Mouse (Mus musculus) T-cell, adult 2 months (primary cell): ENCODE data around the gene Hyal2.

ENCODE experiments used
- DNase-seq: peaks from one replicate; pipeline ENCODE4 v3.0.0; 2022; ENCODE audit warnings: low spot score

The Hyal2 gene

DNA sequence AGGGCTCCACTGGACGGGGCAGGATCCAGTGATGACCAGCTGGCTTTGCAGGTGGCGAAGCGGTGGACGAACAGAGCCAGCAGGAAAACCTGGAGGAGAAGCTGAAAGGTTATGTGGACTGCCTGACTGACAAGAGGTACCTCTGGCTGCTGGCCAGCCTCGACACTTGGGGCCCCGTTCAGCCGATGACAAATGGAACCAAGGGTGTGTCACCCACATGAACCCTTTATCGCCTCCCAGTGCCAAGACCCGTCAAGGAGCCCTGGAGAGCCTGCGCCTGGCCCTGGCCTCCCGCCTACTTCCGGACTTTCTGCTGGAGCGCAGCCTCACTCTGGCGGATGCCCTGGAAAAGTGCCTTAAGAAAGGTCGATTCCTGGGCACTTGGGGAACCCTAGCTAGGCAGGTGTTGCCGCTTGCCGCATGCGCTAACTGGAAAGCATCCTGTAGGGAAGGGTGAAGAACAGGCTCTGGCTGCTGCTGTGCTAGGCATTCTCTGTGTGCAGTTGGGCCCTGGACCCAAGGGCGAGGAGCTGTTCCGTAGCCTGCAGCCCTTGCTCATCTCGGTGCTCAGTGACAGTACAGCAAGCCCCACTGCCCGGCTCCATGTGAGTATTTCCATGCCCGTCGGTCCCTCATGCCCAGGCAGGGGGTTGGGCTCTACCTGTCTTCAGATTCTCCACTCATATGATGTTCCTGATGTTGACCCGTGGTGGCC lies 22.5 kb downstream of the Hyal2 start:
- no peak for DNase-seq

DNA sequence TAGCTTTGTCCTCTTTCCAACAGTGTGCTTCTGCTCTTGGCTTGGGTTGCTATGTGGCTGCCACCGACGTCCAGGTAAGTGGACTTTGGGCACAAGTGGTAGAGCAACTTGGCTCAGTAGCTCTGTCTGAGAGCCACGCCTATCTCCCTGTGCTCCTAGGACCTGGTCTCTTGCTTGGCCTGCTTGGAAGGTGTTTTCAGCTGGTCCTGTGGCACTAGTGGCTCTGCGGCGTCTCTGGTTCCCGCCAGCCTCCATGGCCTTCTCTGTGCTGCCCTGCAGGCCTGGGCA lies 23.0 kb downstream of the Hyal2 start:
- no peak for DNase-seq

DNA sequence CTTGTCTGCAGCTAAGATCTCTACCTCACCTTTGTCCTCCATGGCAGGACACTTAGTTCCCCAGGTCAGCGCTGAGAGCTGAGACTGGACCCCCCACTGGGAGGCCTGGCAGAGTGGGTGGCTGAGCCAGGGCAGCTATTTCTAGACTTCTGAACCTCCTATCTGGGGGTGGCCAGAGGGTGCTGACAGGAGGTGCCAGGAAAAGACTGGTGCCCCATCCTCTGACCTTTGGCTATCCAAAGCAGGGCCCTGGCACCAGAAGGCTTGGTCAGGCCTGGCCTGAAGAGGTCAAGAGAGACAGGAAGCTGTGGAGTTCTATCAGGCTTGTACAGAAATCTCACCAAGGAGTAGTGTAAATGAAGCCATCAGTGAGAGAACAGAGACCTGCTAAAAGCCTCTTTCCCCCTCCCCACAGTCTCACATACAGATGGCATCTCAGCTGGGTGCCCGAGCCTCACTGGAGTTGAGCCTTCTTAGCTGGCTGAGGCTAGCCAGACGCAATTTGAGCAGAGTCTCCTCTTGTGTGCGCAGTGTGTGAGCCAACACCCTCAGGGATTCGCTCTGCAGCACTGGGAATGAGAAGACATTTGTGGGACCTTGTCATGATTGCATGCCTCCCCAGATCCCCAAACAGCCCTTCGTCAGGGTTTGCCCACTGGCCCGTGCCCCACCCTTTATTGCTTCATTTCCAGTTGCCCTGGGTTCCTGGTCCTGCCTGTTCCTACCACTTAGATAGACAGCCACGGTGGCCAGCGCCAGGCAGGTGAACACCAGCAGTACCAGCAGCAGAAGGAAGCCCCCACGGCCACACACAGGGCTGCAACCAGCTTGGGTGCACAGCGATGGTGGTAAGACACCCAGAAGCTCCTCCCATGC lies 25.6 kb downstream of the Hyal2 start:
- no peak for DNase-seq

GRCm38 (mm10) chr9:107594281-107595062 lies 26.7 kb downstream of the Hyal2 start:
- no peak for DNase-seq

- no peak for DNase-seq
Observed at GRCm38 (mm10) chr9:107596619-107597569, 29.1 kb downstream of the Hyal2 start.

DNA sequence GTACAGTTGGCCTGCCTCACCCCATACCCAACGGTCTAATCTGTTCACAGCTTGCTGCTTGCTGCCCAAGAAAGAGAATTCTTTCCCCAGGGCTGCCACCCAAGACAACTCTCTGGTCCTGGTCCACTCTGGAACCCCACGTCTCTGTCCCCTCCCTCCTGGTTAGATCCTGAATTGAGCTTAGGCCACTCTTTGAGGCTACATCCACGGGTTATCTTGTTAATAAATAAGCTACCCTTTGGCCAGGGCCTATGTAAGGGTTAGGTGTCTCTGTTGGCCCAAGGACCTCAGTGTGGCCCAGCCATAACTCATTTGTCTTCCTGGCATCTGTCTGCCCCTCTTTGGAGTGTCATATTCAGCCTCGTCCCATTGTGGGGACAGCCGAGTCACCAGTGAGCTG lies 30.6 kb downstream of the Hyal2 start:
- no peak for DNase-seq

DNA sequence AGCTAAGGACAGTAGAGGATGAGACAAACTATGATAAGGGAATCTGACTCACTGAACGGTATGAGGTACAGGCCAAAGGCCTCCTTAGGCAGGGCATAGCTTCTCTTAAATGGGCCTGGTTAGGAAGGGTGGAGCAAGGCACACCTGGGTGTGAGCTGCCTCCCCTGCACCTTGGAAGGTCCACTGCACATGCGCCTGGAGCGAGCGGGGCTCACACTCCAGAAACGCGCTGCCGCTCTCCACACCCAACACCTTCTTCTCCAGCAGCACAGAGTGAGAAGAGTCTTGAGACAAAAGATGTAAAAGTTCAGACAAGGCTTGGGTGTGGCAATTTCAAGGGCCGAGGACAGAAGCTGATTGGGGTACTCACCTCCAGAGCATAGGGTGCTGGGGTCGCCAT lies 31.7 kb downstream of the Hyal2 start:
- no peak for DNase-seq

DNA sequence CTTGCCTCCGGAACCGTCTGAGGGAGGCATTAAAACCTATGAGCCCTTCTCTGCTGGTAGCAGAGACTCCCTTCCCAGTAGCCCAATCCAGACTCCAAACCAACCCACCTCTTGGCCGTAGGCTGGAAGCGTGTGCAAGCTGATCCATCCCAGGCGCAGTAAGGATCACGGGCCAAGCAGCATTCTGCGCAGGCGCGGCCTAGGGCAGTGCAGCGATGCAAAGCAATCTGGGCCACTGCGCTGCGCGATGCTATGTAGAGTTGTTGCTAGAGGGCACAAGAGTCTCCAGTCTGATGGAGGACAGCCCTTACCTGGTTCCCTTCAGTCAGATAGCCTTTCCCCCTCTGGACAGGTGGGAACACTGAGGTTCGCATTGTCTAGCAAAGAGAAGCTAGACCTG lies 32.1 kb downstream of the Hyal2 start:
- DNase-seq, result no peak

GRCm38 (mm10) chr9:107600745-107601144 lies 33.0 kb downstream of the Hyal2 start:
- peak; percentile 26 for DNase-seq

DNA sequence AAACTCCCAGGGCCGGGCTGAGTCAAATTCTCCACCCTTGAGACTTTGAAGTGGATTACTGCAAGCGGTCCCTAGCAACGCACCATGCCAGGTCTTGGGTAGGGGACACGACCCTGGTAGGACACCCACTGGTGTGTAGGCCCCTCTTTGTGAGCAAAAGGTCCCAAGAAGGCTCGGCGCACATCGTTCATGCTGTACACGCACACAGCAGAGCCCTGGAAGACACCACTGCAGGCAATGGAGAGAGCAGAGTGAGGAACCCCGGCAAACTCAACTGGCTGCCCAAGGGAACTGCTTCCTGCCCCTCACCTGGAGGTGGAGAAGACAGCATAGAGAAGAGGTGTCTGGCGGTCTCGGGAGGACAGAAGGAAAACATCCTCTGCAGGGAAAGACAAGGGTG lies 33.5 kb downstream of the Hyal2 start:
- DNase-seq, result no peak

DNA sequence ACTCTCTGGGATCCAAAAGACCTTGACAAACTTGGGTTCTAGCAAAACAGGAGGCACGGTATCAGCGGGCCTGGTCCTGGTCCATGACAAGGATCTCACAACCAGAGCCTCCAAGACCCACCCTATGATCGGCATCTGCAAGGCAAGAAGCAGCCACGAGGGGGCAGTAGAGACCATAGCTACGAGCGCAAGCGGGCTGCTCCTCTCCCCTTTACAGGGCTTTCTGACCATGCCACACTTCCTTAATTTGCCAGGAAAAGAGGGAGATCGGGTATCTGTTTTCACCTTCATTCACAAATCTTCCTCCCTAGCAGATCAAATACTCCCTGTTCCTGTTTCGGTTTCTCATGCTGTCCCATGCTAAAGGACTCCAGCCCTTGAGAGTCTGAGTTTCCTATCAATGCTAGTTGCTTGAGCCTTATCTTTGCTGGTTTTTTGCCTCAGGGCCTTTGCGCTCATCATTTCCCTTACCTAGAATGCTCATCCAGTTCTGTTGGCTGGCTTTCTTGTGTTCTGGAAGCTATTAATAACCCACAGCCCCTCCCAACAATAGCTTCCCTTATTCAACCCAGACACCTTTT lies 34.4 kb downstream of the Hyal2 start:
- peak; percentile 82 for DNase-seq

DNA sequence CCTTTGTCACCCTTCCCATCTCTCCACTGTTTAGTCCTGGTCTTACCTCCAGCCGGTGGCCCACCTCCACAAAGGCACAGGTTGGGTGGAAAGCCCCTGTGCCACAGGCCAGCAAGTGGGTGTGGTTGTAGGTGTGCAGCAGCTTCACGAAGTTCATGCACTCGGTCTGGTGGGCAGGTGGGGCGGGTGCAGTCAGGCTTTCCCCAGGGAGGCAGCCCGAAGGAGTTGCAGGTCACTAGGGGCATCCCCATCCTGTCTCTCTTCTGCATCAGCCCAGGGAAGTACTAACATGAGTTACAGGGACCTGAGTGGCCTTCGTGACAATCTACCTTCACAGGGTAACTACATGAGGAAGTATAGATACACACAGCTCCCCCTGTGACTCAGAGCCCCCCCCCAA lies 35.5 kb downstream of the Hyal2 start:
- no peak for DNase-seq

- no peak for DNase-seq
Observed at GRCm38 (mm10) chr9:107605041-107605661, 37.4 kb downstream of the Hyal2 start.

DNA sequence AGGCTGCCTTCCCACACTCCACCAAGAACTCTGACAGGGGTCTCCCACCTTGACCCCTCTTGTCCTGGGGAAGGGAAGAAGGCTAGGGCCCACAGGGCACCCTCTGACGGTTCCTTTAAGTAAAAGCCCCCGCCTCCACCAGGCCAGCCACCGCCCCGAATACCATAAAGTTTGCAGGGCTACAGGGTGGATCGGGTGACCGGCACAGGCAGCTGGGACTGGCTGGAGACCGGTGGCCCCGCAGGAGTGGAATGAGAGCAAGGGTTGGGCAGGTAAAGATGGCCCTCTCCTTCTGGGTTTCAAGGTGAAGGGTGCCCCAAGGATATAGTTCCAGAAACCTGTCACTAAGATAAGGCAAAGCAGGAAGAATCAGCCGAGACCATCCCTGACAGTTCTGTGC lies 38.8 kb downstream of the Hyal2 start:
- DNase-seq, result no peak

- DNase-seq, result no peak
Observed at GRCm38 (mm10) chr9:107607036-107607435, 39.3 kb downstream of the Hyal2 start.

DNA sequence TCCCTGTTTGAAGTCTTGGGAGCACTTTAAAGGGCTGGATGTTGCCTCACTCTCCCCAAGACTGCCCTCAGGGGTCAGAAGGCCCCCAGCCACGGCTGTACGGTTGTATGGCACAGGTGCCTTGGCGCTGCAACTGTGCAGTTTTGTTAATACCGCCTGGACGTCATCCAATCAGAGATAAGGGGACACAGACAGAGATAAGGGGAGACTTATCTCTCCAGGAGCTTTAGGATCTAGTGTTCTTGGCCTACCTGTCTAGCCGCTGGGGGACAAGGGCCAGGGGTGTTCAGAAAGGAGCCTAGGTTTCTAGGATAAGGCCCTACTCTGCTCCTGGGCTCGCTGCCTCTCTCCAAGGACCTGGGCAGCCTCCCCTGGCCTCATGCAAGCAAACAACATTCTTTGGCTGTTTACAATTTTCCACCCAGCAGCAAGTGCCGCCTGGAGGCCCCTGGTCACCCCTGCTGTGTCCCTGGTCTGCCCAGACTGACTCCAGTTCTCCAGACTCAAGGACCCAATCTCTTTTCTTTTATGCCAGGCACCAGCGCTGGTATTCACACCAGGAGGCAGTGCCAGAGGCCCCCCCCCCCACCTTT lies 40.0 kb downstream of the Hyal2 start:
- no peak for DNase-seq

- no peak for DNase-seq
Observed at GRCm38 (mm10) chr9:107608741-107609432, 41.1 kb downstream of the Hyal2 start, which contains the start of gene Sema3b. TSS of gene Sema3b (minus strand) at chr9:107609229.

- no peak for DNase-seq
Observed at GRCm38 (mm10) chr9:107609433-107609830, 41.7 kb downstream of the Hyal2 start.

- DNase-seq, result no peak
Observed at GRCm38 (mm10) chr9:107611456-107612190, 43.9 kb downstream of the Hyal2 start.
